13 mouse cellular contexts compared by ENCODE assay signal in the genomic region with DNA sequence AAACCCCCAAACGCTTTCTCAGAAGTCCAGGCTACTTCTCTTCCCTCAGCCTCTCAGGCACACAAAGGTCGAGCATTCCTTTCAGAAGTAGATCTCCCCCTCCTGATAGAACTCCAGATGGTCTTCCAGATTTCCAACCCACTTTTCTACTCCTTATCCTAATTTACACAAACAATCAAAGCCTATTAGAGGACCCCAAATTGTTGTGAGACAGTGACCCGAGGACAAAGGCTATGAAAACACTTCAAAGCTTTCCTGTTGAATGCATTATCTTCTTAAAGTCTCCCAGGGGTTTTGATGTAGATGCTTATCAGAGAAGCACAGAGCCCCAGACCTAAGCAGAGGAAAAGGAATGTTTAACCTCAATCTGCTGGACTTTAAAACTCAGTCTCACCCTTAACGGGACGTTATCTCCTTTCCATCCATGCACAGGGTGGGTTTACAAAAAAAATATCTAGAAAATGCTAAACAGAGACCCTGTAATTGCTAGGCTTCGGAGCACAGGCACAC.
DNase-seq lines count a peak whose midpoint lies in the region; ATAC-seq and TF ChIP-seq lines count a peak whose summit lies in the region.
"Had no signal": no experiment of that assay in that cellular context is flagged by ENCODE, and none has a peak within 500 bp of the region (broad histone marks: within the 10 kb centered on the region; RNA-seq: fewer than 3 reads in every experiment).

No protein-coding gene starts in this region.

- H3K36me3 ChIP-seq in heart, embryonic 10.5 days = no peaks in the 10 kb centered on the region
- H3K36me3 ChIP-seq in heart, adult 2 months (ENCODE audit: control insufficient read depth, insufficient read depth, low read length) = no peaks in the 10 kb centered on the region
- H3K36me3 ChIP-seq in forebrain, embryonic 15.5 days = no peaks in the 10 kb centered on the region
- no peaks in the 10 kb centered on the region for H3K36me3 ChIP-seq in midbrain, embryonic 11.5 days (ENCODE audit: control insufficient read depth, insufficient read depth, low read length)
- H3K36me3 ChIP-seq: G1E had no signal

- no peaks in the 10 kb centered on the region for H3K9me3 ChIP-seq in heart, embryonic 10.5 days
- no peaks in the 10 kb centered on the region for H3K9me3 ChIP-seq in forebrain, embryonic 15.5 days
- H3K9me3 ChIP-seq in midbrain, embryonic 11.5 days (ENCODE audit: control insufficient read depth, low read length) = no peaks in the 10 kb centered on the region

- no peak; the same call in 1 of the 2 replicates for ATAC-seq in forebrain, embryonic 15.5 days (replicated peaks)
- ATAC-seq in midbrain, embryonic 11.5 days (ENCODE audit: low FRiP score) = peak; percentile 71

- TF ChIP-seq EP300 in heart, adult 2 months (IDR thresholded peaks at IDR 0.05; ENCODE audit: insufficient read depth, low read depth, low read length) = no peak

- intact Hi-C loops in heart, adult 2 months (cut with DNase I) = no loop called here

- H3K4me3 ChIP-seq in heart, embryonic 10.5 days = peak overlapping the region; percentile 13; the same call in 1 of the 2 replicates
- H3K4me3 ChIP-seq in heart, adult 2 months = no peak overlapping the region
- 0 out of 2 replicates have a peak overlapping the region, but pooled peaks have one; percentile 0 for H3K4me3 ChIP-seq in forebrain, embryonic 15.5 days
- no peak overlapping the region for H3K4me3 ChIP-seq in midbrain, embryonic 11.5 days (ENCODE audit: low read depth, low read length)

- no peak for TF ChIP-seq POLR2A in heart, adult 2 months (IDR thresholded peaks at IDR 0.05; ENCODE audit: insufficient read depth, low read depth, low read length)
- no peak for TF ChIP-seq POLR2A in brain, embryonic 14.5 days (IDR thresholded peaks at IDR 0.05; ENCODE audit: borderline replicate concordance, extremely low read depth, insufficient read depth, insufficient read length, poor library complexity, severe bottlenecking)

- DNase-seq in heart, embryonic 10.5 days (ENCODE audit: low spot score) = no peak
- DNase-seq in heart, adult 2 months = no peak
- peak; percentile 62 for DNase-seq in brain, embryonic 14.5 days (ENCODE audit: low read depth)
- DNase-seq in midbrain, embryonic 11.5 days (ENCODE audit: low spot score, missing footprints) = peak; percentile 86
- no peak for DNase-seq in right cerebral cortex, postnatal 4 days
- no peak for DNase-seq in natural killer cell, adult 2 months (ENCODE audit: low spot score in 2 of 2)
- no peak for DNase-seq in thymus, postnatal 0 days (ENCODE audit: low spot score)
- DNase-seq: cerebellum, adult 18-20 months; heart, postnatal 36 days; lung, postnatal 4 days; spleen, adult 18-20 months had no signal

- H3K4me2 ChIP-seq in forebrain, embryonic 15.5 days (replicated peaks) = peak overlapping the region; percentile 28
- peak overlapping the region; percentile 24; the same call in 1 of the 2 replicates for H3K4me2 ChIP-seq in midbrain, embryonic 11.5 days

- no peak overlapping the region for H3K27ac ChIP-seq in heart, embryonic 10.5 days
- no peak overlapping the region for H3K27ac ChIP-seq in heart, adult 2 months
- H3K27ac ChIP-seq in forebrain, embryonic 15.5 days (replicated peaks) = peak overlapping the region; percentile 86
- H3K27ac ChIP-seq in midbrain, embryonic 11.5 days (ENCODE audit: low read depth, low read length) = no peak overlapping the region

- TF ChIP-seq CTCF in heart, adult 2 months (IDR thresholded peaks at IDR 0.05) = no peak
- no peak for TF ChIP-seq CTCF in brain, embryonic 14.5 days (IDR thresholded peaks at IDR 0.05; ENCODE audit: borderline replicate concordance, extremely low read depth, insufficient read depth, insufficient read length)

- no peak overlapping the region for H3K9ac ChIP-seq in heart, adult 2 months (ENCODE audit: low read depth, low read length)
- H3K9ac ChIP-seq in forebrain, embryonic 15.5 days (replicated peaks) = no peak overlapping the region
- no peak overlapping the region for H3K9ac ChIP-seq in midbrain, embryonic 11.5 days (ENCODE audit: low read length)

- H3K4me1 ChIP-seq in heart, embryonic 10.5 days = peaks cover 10% of the 10 kb centered on the region; the same call in 1 of the 2 replicates
- H3K4me1 ChIP-seq in heart, adult 2 months (ENCODE audit: control insufficient read depth, insufficient read depth, low read length) = no peaks in the 10 kb centered on the region
- H3K4me1 ChIP-seq in forebrain, embryonic 15.5 days = peaks cover 22% of the 10 kb centered on the region
- H3K4me1 ChIP-seq in midbrain, embryonic 11.5 days (ENCODE audit: control insufficient read depth, insufficient read depth, low read length) = peaks cover 9% of the 10 kb centered on the region

- H3K27me3 ChIP-seq in heart, embryonic 10.5 days (ENCODE audit: insufficient read depth, poor library complexity, severe bottlenecking) = no peaks in the 10 kb centered on the region
- no peaks in the 10 kb centered on the region for H3K27me3 ChIP-seq in heart, adult 2 months (ENCODE audit: control insufficient read depth, insufficient read depth, low read length)
- H3K27me3 ChIP-seq in forebrain, embryonic 15.5 days = no peaks in the 10 kb centered on the region
- H3K27me3 ChIP-seq in midbrain, embryonic 11.5 days (ENCODE audit: control insufficient read depth, insufficient read depth, low read length) = no peaks in the 10 kb centered on the region

- no peaks in the 10 kb centered on the region for H3K79me2 ChIP-seq in heart, adult 2 months (replicated peaks; ENCODE audit: control insufficient read depth, insufficient read depth, low read length)

- 11% methylated on average over 6 of the region's 6 CpGs for WGBS in heart, embryonic 10.5 days
- 21% methylated on average over 6 of the region's 6 CpGs for WGBS in heart, adult 2 months
- 2% methylated on average over 6 of the region's 6 CpGs for WGBS in forebrain, embryonic 15.5 days
- WGBS in midbrain, embryonic 11.5 days = 2% methylated on average over 6 of the region's 6 CpGs

Comparison
In these comparisons a context has a peak if more than half of its experiments do, and no peak if none do; other contexts are left out.
1. H3K4me3 ChIP-seq: peak in heart, embryonic 10.5 days (single experiment) and forebrain, embryonic 15.5 days (single experiment); none in heart, adult 2 months (single experiment) and midbrain, embryonic 11.5 days (single experiment).
2. DNase-seq: peak in brain, embryonic 14.5 days (single experiment) and midbrain, embryonic 11.5 days (single experiment); none in heart, embryonic 10.5 days (single experiment), heart, adult 2 months (0 of 2), right cerebral cortex, postnatal 4 days (single experiment), natural killer cell, adult 2 months (0 of 2) and thymus, postnatal 0 days (single experiment).